ENCODE assay signal across 14 mouse cellular contexts in the genomic region with DNA sequence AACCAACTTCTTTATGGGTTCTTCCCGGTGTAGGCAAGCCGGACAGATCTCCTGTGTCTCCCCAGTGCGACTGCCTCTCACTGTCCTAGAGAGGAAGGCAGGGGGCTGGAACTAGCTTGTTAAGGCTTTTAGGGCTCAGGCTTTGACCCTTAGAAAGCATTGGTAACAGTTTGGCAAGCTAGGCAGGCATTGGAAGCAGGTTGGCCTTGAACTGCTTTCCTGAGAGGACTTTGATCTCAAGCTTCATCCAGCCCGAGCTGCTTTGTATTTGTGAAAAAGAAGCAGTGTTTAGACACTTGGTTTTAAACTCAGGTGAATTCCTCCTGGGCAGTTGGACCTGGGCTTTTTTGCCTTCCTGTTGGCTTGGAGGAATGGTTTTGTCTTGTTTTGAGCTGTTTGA. TPM values are rescaled to one million over a fixed set of nuclear protein-coding genes. Genes with fewer than 3 reads are reported as not detected.
"Had no signal": no experiment of that assay in that cellular context is flagged by ENCODE, and none has a peak within 500 bp of the region (broad histone marks: within the 10 kb centered on the region; RNA-seq: fewer than 3 reads in every experiment).

No protein-coding gene starts in this region.

- H3K27ac ChIP-seq: lung, embryonic 15.5 days; macrophage; midbrain, embryonic 13.5 days; midbrain, embryonic 15.5 days; neural tube, embryonic 12.5 days had no signal

- H3K27me3 ChIP-seq: lung, embryonic 15.5 days; midbrain, embryonic 13.5 days; midbrain, embryonic 15.5 days; neural tube, embryonic 12.5 days had no signal

- H3K4me1 ChIP-seq: lung, embryonic 15.5 days; megakaryocyte, embryonic 14.5 days; midbrain, embryonic 13.5 days; midbrain, embryonic 15.5 days; neural tube, embryonic 12.5 days had no signal

- H3K36me3 ChIP-seq: lung, embryonic 15.5 days; midbrain, embryonic 13.5 days; midbrain, embryonic 15.5 days; neural tube, embryonic 12.5 days had no signal

- DNase-seq: lung, adult 2 months; lung, postnatal 14 days; lung, postnatal 36 days; right cerebral cortex, postnatal 14 days; thymus, adult 18-20 months; thymus, postnatal 14 days; thymus, postnatal 36 days had no signal

- H3K9ac ChIP-seq: lung, embryonic 15.5 days; midbrain, embryonic 13.5 days; midbrain, embryonic 15.5 days; neural tube, embryonic 12.5 days had no signal

- H3K4me3 ChIP-seq: lung, embryonic 15.5 days; megakaryocyte, embryonic 14.5 days; midbrain, embryonic 13.5 days; midbrain, embryonic 15.5 days; neural tube, embryonic 12.5 days had no signal

RNA-seq across cellular contexts. Expression of gene Usp50, which starts 4.5 kb away (rescaled TPM):
- total RNA-seq: neutrophil, adult 5-6 weeks had no signal
- polyA plus RNA-seq: macrophage had no signal
